Mouse (Mus musculus): ENCODE results near the gene Lhfpl2.

GRCm38 (mm10) chr13:94239488-94239887 lies 181.9 kb downstream of the Lhfpl2 start:
- TF ChIP-seq CTCF (IDR thresholded peaks at IDR 0.05; ENCODE audit: insufficient read depth, low read depth, low read length) (no peak), POLR2A (IDR thresholded peaks at IDR 0.05; ENCODE audit: insufficient read depth, low read depth, low read length) (no peak)
